Mouse (Mus musculus): ENCODE results near the gene Hs6st2. TPM values are rescaled to one million over a fixed set of nuclear protein-coding genes. Genes with fewer than 3 reads are reported as not detected.

The Hs6st2 gene
- polyA plus RNA-seq, 1 experiment from 2014 or later, result 33.0 TPM

DNA sequence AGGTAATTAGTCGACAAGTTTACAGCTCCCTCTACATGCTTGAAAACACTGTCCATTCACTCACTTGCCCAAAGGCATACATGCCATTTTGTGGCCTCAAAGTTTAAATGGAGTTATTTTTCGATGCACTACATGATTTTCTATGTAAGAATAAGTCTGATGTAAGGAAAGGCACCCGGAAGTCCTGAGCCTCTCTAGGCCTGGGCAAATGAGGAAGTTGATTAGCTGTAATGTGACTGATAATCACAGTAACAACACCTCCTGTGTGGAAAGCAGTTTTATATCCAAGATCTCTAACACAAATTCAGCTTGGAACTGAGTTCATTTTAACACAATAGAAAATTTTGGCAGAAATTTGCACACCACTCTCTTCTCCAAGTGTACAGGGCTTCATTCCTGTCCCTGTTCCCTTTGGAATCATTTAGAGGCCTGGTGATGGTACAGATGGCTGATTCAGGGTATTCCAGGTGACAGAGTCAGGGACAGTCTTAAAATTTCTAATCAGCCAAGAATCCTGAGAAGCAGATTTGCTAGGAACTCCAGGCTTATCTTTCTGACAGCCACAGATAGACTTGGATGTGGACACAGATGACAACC lies 38.9 kb downstream of the Hs6st2 start:
- no peak overlapping the region for H3K4me3 ChIP-seq
- H3K9me3 ChIP-seq, result no peaks in the 10 kb centered on the region
- WGBS, result 73% methylated on average over 3 of the region's 3 CpGs
- DNase-seq (ENCODE audit: low spot score), result no peak
- H3K27ac ChIP-seq, result no peak overlapping the region
- H3K36me3 ChIP-seq, result no peaks in the 10 kb centered on the region
- H3K27me3 ChIP-seq (ENCODE audit: insufficient read depth, poor library complexity, severe bottlenecking), result no peaks in the 10 kb centered on the region
- H3K4me1 ChIP-seq, result no peaks in the 10 kb centered on the region

DNA sequence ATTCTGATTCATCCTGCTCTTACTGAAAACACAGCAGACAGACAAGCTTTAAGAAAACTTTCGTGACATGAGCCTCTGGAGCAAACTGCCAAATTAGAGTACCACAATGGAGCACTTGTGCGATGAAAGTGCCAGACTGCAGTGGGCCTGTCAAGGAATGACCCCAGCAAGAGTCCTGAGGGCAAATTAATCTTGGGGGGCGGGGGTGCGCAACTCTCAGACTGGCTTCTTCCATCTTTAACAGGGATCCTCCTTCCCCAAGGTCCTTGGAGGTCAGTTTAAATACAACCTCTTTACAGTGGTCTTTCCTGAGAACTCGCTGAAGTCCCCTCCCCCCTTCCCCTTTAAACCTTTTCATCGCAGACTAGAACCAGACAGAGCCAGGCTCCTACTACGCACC lies 45.9 kb downstream of the Hs6st2 start:
- H3K9me3 ChIP-seq, result no peaks in the 10 kb centered on the region
- no peaks in the 10 kb centered on the region for H3K36me3 ChIP-seq
- no peak for DNase-seq (ENCODE audit: low spot score)
- WGBS, result 69% methylated on average over 7 of the region's 7 CpGs
- H3K4me3 ChIP-seq, result no peak overlapping the region
- H3K27me3 ChIP-seq (ENCODE audit: insufficient read depth, poor library complexity, severe bottlenecking), result no peaks in the 10 kb centered on the region
- H3K27ac ChIP-seq, result no peak overlapping the region
- 0 out of 2 replicates have a peak, but pooled peaks cover 5% of the 10 kb centered on the region for H3K4me1 ChIP-seq

DNA sequence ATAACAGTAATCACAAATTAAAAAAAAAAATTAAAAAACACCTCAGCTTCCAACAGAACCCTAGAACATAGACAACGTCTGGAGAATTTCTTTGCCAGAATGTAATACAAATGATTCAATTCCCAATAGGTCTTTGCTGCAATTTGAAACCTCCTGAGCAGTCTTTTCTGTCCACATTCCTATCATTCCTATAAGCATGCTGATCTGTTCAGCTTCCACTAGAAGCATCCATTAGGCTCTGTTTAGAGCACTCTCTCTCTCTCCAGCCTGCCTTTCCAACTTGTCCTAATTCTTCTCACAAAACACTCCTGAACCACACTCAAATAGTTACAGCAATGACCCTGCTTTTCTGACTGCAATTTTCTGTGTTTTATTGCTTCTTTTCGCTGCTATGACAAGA lies 50.3 kb downstream of the Hs6st2 start:
- Histone ChIP-seq H3K4me3 (no peak overlapping the region), H3K27me3 (ENCODE audit: insufficient read depth, poor library complexity, severe bottlenecking) (no peaks in the 10 kb centered on the region), H3K9me3 (no peaks in the 10 kb centered on the region), H3K27ac (no peak overlapping the region), H3K36me3 (no peaks in the 10 kb centered on the region), H3K4me1 (0 out of 2 replicates have a peak, but pooled peaks cover 5% of the 10 kb centered on the region)
- WGBS, result 51% methylated on average over 2 of the region's 2 CpGs
- DNase-seq (ENCODE audit: low spot score), result no peak

DNA sequence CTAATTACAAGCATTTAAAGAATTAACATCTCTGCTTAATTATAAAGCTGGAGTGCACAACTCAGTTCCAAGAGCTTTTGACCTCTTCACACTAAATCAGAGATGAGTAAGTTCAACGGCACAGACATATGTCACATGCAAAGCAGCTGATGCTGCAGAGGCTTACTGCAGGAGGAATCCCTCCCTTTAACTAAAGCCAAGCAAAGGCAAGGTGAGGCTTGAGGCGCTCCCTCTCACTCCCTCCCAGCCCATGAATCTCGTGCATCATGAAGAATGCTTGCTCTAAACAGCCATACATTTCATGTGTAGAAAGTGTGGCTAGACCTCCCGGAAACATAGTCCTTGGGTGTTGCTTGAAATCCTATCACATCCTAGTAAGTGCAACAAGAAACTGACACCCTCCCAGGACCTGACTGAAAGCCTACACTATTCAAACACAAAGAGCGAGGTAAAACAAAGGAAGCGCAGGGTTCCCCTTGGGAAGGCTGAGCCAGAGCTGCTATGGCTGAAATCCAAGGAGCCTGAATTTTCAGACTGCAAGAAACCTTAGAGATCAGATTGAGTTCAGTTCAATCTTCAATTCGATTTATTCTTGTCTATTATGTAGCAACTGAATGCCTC lies 67.2 kb downstream of the Hs6st2 start:
- no peak for DNase-seq (ENCODE audit: low spot score)
- Histone ChIP-seq H3K27ac (no peak overlapping the region), H3K27me3 (ENCODE audit: insufficient read depth, poor library complexity, severe bottlenecking) (no peaks in the 10 kb centered on the region), H3K36me3 (no peaks in the 10 kb centered on the region), H3K4me3 (no peak overlapping the region), H3K4me1 (no peaks in the 10 kb centered on the region), H3K9me3 (no peaks in the 10 kb centered on the region)
- WGBS, result 37% methylated on average over 7 of the region's 7 CpGs

DNA sequence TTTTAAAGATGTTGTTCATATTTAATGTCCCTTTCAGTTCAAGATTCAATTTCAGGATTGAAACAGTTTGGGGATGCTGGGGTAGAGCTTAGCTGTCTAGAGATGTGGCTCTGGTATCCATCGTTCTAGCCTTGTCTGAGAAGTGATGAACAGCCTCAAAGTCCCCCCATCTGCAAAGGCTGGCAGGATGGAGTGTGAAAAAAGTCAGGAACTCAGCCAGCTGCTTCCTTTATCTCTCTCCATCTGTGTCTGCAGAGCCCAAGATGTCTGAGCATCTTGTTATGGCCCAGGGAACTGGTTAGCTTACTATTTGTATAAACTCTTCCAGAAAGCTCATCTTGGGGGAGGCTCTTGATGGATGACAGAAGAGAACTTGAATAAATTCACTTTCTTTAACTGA lies 70.9 kb downstream of the Hs6st2 start:
- no peaks in the 10 kb centered on the region for H3K27me3 ChIP-seq (ENCODE audit: insufficient read depth, poor library complexity, severe bottlenecking)
- 32% methylated on average over 1 of the region's 1 CpGs for WGBS
- DNase-seq (ENCODE audit: low spot score), result no peak
- no peaks in the 10 kb centered on the region for H3K9me3 ChIP-seq
- no peaks in the 10 kb centered on the region for H3K4me1 ChIP-seq
- H3K27ac ChIP-seq, result no peak overlapping the region
- no peaks in the 10 kb centered on the region for H3K36me3 ChIP-seq
- H3K4me3 ChIP-seq, result no peak overlapping the region

DNA sequence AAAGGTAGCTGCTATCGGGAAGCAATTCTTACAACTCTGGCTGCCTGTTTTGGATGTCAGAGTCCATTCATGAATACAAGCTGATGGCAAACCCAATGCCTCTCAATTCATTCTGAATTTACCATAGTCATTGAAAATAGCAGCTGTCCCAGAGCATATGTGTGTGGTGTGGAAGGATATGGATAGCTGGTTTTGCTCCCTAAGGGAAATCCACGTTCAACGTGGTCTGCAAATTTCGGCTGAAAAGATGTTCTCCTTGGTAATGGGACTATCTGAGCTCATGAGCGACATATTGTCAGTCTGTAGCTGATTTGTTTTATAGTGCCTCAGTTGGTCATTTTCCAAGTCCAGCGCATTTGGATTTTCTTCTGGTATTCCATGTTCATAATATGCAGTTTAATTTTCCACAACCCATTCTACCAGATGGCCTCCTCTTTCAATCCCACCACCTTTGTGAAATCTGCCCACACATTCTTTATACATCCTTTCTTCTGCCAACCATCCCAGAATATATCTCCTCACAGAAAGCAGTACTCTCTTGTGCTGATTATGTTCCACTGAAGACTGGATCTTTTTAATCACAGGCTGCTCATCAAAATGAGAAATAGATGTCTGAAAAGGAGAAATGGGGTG lies 75.3 kb downstream of the Hs6st2 start:
- Histone ChIP-seq H3K36me3 (no peaks in the 10 kb centered on the region), H3K4me1 (no peaks in the 10 kb centered on the region), H3K27me3 (ENCODE audit: insufficient read depth, poor library complexity, severe bottlenecking) (no peaks in the 10 kb centered on the region), H3K9me3 (no peaks in the 10 kb centered on the region), H3K27ac (no peak overlapping the region), H3K4me3 (no peak overlapping the region)
- no peak for DNase-seq (ENCODE audit: low spot score)
- 81% methylated on average over 6 of the region's 6 CpGs for WGBS

DNA sequence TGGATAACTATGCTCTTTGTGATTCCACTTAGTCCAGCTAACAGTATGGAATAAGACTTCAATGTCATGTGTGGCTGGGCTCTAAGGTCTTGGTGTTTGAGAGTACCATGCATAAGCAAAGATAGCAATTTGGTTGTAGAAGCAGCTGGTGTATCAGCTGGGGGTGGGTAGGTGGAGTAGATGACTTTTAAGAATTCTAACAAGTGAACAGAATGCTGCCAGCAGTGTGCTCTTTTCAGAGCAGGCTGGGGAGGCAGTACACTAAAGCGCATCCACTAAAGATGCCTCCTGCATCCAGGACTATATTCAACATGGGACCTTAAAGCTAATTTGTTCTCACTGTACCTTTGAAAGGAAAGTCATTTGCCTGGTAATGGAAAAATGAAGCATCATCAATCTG lies 88.9 kb downstream of the Hs6st2 start:
- no peaks in the 10 kb centered on the region for H3K9me3 ChIP-seq
- 100% methylated on average over 1 of the region's 1 CpGs for WGBS
- H3K4me1 ChIP-seq, result no peaks in the 10 kb centered on the region
- no peak for DNase-seq (ENCODE audit: low spot score)
- no peak overlapping the region for H3K27ac ChIP-seq
- H3K36me3 ChIP-seq, result no peaks in the 10 kb centered on the region
- no peaks in the 10 kb centered on the region for H3K27me3 ChIP-seq (ENCODE audit: insufficient read depth, poor library complexity, severe bottlenecking)
- H3K4me3 ChIP-seq, result no peak overlapping the region

DNA sequence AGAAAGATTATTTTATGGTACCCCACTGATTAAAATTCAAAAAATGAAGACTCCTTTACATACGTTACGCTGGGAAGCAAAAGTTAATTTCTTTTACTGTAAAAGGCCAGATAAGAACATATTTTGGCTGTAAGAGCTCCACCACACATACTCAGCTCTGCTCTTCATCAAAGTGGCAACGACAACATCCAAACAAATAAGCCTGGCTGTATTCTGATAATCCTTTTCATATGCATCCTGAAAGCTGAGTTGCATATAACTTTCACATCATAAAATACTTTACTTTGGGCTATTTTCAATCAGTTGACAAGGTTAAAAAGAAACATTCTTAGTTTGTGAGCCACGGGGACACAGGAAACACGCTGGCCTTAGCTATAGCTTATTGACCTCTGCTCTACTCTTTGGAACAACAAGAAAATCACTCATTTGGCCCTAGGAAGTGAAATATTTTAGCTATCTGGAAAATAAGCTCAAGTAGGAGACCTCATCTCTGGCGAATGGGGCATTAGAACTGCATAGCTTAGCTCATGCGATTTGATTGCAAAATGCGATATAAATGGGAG lies 91.1 kb downstream of the Hs6st2 start:
- no peaks in the 10 kb centered on the region for H3K9me3 ChIP-seq
- no peak for DNase-seq (ENCODE audit: low spot score)

DNA sequence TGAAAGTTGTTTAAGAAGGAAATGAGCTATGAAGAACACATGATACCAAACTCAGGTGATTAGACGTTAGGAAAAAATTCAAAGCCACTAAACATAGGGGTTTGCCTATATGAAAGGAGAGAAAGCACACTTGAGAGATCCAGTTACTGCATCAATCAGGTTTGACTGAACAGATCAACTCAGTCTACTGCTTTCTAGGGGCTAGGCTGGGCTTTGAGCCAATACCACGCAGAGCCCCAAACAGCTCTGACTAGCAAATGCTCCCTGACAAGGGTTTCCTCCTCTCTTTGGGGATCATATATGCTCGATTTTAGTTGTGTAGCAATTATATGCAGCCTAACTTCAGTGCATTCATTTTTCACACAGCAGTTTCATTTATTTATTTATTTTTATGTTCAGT lies 96.2 kb downstream of the Hs6st2 start:
- Histone ChIP-seq H3K27ac (no peak overlapping the region), H3K36me3 (no peaks in the 10 kb centered on the region), H3K27me3 (ENCODE audit: insufficient read depth, poor library complexity, severe bottlenecking) (no peaks in the 10 kb centered on the region), H3K4me1 (no peaks in the 10 kb centered on the region), H3K4me3 (no peak overlapping the region), H3K9me3 (no peaks in the 10 kb centered on the region)
- DNase-seq (ENCODE audit: low spot score), result no peak
- 69% methylated on average over 3 of the region's 3 CpGs for WGBS

More for the DNA sequence above, 91.1 kb downstream of the Hs6st2 start:
- H3K27me3 ChIP-seq (ENCODE audit: insufficient read depth, poor library complexity, severe bottlenecking), result no peaks in the 10 kb centered on the region
- H3K27ac ChIP-seq, result no peak overlapping the region
- H3K4me1 ChIP-seq, result no peaks in the 10 kb centered on the region
- H3K36me3 ChIP-seq, result no peaks in the 10 kb centered on the region
- WGBS, result 83% methylated on average over 8 of the region's 8 CpGs
- H3K4me3 ChIP-seq, result no peak overlapping the region

DNA sequence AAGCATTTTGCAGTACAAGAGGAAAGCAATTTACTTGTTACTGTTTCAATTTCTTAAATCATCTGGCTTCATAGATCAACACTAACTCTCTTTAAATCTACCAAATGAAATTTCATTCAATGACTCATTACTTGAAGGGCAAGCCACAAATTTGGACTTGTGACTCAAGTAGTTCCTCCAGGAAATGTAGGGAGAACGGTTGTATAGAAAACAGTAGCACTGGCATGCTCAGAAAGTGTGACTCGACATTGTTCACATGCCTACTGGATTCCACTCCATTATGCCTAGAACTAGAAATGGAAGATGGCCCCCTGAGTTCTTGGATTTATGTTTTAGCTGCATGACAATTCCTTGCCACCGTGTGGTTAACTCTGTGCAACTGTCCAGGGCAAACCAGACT lies 100.0 kb downstream of the Hs6st2 start:
- Histone ChIP-seq H3K36me3 (no peaks in the 10 kb centered on the region), H3K4me3 (no peak overlapping the region), H3K27ac (no peak overlapping the region), H3K9me3 (no peaks in the 10 kb centered on the region), H3K27me3 (ENCODE audit: insufficient read depth, poor library complexity, severe bottlenecking) (no peaks in the 10 kb centered on the region), H3K4me1 (no peaks in the 10 kb centered on the region)
- 46% methylated on average over 3 of the region's 3 CpGs for WGBS
- DNase-seq (ENCODE audit: low spot score), result no peak

DNA sequence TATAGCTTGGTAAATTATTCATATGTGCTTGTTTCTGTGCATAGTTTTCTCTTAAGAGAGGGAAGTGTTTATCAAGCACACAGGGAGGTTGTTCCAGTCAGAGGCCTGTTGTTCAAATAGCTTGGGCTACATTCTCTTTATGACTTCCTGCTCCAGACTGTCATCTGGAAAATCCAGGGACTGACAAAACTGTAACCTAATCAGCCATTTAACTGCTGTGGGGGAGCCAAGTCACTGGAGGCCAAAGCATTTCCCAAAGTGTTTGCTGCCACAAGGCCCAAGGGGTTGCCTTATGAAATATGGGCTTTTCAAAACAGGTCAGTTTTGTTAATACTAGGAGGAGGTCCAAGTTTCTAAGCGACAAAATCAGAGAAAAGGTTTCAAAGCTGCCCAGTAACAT lies 119.8 kb downstream of the Hs6st2 start:
- H3K27me3 ChIP-seq (ENCODE audit: insufficient read depth, poor library complexity, severe bottlenecking), result no peaks in the 10 kb centered on the region
- no peaks in the 10 kb centered on the region for H3K4me1 ChIP-seq
- 47% methylated on average over 1 of the region's 1 CpGs for WGBS
- DNase-seq (ENCODE audit: low spot score), result no peak
- no peaks in the 10 kb centered on the region for H3K9me3 ChIP-seq
- no peak overlapping the region for H3K27ac ChIP-seq
- H3K36me3 ChIP-seq, result no peaks in the 10 kb centered on the region
- no peak overlapping the region for H3K4me3 ChIP-seq

DNA sequence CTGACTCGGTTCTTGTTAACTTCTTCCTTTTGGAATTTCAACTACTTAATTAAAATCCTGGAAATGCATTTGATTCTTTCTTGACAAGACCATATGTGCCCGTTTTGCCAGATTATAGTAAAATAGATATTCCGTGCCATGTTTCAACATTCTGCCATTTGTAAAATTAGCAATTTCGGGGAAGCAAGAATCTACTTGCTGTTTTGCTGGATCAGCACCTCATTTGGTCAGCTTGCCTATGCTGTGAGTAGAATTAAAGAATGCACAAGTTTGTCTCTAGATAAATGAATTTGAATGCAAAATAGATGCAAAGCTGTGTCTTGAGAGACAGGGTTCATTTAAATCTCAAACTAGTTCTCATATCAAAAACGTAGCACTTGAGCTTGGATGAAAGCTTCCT lies 142.0 kb downstream of the Hs6st2 start:
- Histone ChIP-seq H3K27ac (no peak overlapping the region), H3K9me3 (no peaks in the 10 kb centered on the region), H3K36me3 (no peaks in the 10 kb centered on the region), H3K4me3 (no peak overlapping the region), H3K4me1 (no peaks in the 10 kb centered on the region), H3K27me3 (ENCODE audit: insufficient read depth, poor library complexity, severe bottlenecking) (no peaks in the 10 kb centered on the region)
- no peak for DNase-seq (ENCODE audit: low spot score)
- WGBS, result 71% methylated on average over 5 of the region's 5 CpGs

DNA sequence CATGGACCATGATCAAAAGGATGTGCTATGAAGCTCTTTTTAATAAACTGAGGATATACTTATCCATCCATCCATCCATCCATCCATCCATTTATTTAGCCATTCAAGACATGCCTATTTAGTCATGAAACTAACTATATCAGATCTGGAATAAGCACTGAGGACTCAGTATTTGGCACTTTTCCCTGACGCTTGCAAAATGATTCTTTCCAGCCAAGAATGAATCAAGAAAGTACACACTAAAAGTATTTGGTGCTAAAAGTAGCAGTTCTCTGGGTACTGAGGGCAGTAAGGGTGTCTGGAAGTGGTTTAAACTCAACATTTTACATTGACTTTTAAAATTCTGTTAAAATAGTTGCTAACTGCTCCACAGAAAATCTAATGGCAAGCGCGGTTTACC lies 144.6 kb downstream of the Hs6st2 start:
- Histone ChIP-seq H3K4me1 (no peaks in the 10 kb centered on the region), H3K36me3 (no peaks in the 10 kb centered on the region), H3K9me3 (no peaks in the 10 kb centered on the region), H3K27me3 (ENCODE audit: insufficient read depth, poor library complexity, severe bottlenecking) (no peaks in the 10 kb centered on the region), H3K4me3 (no peak overlapping the region), H3K27ac (no peak overlapping the region)
- WGBS, result 93% methylated on average over 3 of the region's 3 CpGs
- DNase-seq (ENCODE audit: low spot score), result no peak

Data from heart, embryonic 10.5 days (tissue).